Mouse (Mus musculus) kidney, postnatal 10 days (tissue): ENCODE data around the gene Gpat3.

ENCODE experiments used
- DNase-seq: peaks from one replicate; pipeline ENCODE4 v3.0.0; 2021; ENCODE audit warnings: mixed read lengths

Gene Gpat3

DNA sequence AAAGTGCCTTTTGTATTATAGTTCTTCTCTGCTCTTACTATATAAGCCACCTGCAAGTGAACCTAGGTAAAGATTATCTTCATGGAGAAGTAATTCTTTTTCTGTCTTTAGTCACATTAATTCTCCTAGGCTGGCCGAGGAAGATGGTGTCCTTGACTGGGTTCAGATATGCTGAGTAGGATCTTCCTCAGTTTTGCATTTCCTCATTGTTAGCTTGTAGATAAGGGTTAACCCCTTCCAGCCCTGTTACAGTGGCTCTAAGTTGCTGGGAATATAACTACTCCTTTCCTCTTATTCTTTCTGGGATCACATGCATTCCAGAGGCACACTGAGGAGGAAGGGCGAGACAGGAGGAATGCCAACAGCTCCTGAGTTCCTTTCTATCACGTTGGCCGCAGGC, 15.6 kb downstream of the Gpat3 start:
- DNase-seq: no peak

DNA sequence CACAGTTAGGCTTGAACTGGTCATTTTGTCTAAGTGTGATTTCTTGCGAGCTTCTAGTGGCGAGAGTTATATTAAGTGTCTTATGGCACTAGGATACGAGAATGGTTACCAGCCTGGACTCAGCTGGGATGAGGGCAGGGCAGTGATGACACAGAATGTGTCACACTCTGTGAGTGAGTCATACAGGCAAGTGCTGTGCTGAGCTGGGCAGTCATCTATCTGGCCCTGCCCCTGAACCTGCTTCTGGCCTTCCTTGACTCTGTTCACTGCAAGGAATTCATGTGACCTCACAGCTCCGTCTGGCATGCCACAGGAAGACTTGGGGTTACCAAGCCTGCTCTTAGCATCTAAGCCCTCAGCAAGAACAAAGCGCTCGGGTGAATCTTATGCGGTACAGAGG, 16.3 kb downstream of the Gpat3 start:
- DNase-seq: no peak

GRCm38 (mm10) chr5:100863091-100863490, 17.6 kb downstream of the Gpat3 start:
- DNase-seq: no peak

GRCm38 (mm10) chr5:100864438-100864837, 18.9 kb downstream of the Gpat3 start:
- DNase-seq: no peak

- peak; percentile 59 for DNase-seq
Measured at GRCm38 (mm10) chr5:100866183-100866582, 20.7 kb downstream of the Gpat3 start.

GRCm38 (mm10) chr5:100869197-100869895, 23.8 kb downstream of the Gpat3 start:
- DNase-seq: no peak

GRCm38 (mm10) chr5:100871987-100872386, 26.5 kb downstream of the Gpat3 start:
- DNase-seq: no peak

- DNase-seq: no peak
Measured at GRCm38 (mm10) chr5:100874721-100875120, 29.2 kb downstream of the Gpat3 start.

DNA sequence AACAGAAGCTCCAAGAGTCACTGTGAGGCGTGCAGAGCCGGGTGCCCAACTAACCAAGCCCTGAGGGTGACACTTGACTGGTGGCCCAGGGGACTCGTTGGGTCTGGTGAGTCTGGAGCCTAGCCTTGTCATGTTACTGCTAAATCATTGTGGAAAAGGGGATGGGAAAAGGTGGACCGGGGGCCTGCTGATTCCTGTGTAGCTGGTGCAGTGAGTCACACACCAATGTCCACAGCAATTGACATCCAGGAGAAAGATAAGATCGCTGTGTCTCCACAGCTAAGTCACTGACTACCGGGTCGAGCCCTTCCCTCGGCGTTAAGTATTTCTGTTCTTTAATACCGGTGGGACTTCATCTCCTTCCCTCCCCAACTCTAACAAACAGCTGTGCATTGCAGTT, 29.7 kb downstream of the Gpat3 start:
- DNase-seq: no peak

- DNase-seq: no peak
Measured at GRCm38 (mm10) chr5:100877021-100877420, 31.5 kb downstream of the Gpat3 start.

GRCm38 (mm10) chr5:100885216-100885615, 39.7 kb downstream of the Gpat3 start:
- DNase-seq: no peak

DNA sequence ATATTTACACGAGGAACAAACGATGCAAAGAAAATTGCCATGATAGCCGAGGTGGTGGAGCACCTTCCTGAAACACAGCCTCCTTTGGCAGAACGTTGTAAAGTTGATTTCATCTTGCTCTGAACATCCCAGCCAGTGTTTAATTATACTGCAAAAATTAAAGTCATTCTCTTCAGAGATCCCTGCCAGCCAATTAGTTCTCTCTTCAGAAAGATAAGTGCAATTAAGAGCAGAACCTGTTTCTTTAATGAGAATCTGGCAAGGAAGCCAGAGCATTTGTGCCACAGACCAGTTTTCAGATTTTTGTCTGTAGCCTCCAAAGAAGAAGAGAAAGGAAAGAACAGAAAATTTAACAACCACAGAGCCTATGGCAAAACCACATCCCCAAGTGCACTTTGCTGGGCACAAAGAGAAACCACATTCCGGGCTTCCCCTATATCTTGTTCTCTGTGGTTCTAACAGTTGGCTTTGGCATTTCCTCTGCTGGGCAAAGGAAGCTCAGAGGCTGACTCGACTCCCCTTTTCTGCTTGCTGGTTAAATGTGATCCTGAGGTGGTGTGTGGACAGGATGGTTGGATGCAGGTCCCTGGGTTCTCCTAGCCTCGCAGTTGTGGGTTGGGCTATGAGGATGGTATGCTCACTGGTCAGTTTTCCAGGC, 40.9 kb downstream of the Gpat3 start:
- no peak for DNase-seq

- DNase-seq: peak; percentile 38
Measured at GRCm38 (mm10) chr5:100896199-100896598, 50.7 kb downstream of the Gpat3 start.

GRCm38 (mm10) chr5:100899745-100900489, 54.4 kb downstream of the Gpat3 start:
- DNase-seq: no peak

DNA sequence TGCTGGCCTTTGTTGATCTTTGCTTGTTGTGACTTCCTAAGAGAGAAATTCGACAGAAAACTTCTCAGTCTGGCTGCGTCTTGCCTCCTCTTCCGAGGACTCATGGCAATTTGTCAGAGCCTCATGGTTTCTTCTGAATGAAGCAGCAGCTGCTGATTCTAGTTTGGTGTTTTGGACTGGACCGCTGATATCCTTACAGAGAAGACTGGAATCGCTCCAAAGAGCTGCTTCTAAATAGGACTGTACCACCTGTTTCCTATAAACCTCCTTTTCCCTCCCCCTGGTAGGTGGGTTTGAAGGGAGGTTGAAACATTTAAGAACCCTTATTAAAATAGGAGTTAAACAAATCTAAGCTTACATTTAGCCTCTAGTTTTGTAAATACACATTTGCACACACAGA, 55.5 kb downstream of the Gpat3 start:
- DNase-seq: no peak

DNA sequence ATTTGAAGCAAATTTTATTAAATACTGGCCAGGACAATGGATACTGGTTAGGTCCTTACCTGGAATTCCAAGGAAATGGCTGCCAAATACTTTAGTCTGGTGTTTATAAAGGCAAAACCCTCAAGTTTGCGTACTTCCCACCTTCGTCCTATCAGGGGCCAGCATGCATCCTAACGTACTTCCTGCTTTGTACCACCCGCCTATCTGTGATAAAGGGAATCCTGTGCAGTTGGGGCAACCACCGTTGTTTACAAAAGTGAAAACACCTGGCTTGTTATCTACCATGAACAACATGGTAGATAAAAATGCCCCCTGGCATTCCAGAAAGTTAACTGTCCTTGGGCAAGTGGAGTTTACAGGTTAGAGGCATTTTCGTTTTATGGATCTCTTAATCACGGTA, 63.0 kb downstream of the Gpat3 start:
- no peak for DNase-seq

- DNase-seq: peak; percentile 51
Measured at GRCm38 (mm10) chr5:100908901-100909300, 63.4 kb downstream of the Gpat3 start.

DNA sequence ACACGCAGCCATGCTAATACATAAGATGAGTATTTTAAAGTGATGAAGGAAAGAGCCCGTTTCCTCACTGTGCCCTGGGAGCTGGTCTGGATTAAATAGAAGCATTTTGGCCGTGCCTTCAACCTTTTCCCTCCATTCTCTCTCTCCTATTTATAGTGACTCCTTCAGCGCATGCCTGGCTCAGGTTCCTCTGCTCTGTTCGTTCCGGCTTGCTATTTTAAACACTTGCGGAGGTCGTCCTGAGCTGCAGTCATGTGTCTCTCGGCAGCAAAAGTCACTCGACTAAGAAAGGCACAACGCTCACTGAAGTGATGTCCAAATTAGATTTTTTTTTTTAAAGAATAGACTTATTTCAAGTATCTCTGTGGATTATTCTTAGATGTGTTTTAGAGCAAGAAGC, 64.2 kb downstream of the Gpat3 start:
- no peak for DNase-seq

GRCm38 (mm10) chr5:100911502-100912097, 66.1 kb downstream of the Gpat3 start:
- peak; percentile 89 for DNase-seq

GRCm38 (mm10) chr5:100912366-100912765, 66.9 kb downstream of the Gpat3 start:
- DNase-seq: no peak

GRCm38 (mm10) chr5:100913274-100913673, 67.8 kb downstream of the Gpat3 start:
- DNase-seq: no peak

GRCm38 (mm10) chr5:100914989-100915388, 69.5 kb downstream of the Gpat3 start:
- peak; percentile 68 for DNase-seq

DNA sequence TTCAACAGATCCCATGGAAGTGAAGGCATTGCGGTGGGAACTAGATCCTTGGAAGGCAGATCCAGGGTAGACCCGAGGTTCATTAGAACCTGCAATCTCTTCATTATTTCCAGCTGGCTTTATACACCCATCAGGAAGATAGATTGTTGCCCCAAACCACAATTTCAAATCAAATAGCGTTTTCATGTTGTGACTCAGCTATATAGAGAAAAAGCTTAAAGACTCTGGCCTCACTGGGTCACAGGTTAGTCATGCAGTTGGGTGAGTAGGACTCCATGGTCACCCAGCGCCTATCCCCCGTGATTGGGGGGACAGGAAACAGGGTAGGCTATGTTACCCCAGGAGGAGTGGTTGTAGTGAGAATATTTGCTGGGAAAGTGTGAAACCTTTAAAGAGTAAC, 69.9 kb downstream of the Gpat3 start:
- no peak for DNase-seq

GRCm38 (mm10) chr5:100916416-100916815, 70.9 kb downstream of the Gpat3 start:
- no peak for DNase-seq
